Mouse (Mus musculus) liver, embryonic 16.5 days (tissue): ENCODE measurements around the gene Lin7a. TPM values are rescaled to one million over a fixed set of nuclear protein-coding genes. Genes with fewer than 3 reads are reported as not detected.

ENCODE experiments used
- ATAC-seq: fragments of 200-750 bp; cut with Nextera tagmentation; 2 replicates; pipeline ENCODE4 v1.8.0; 2017; ENCODE audit warnings: low read depth, mild to moderate bottlenecking, moderate number of reproducible peaks, moderate library complexity
- H3K27ac ChIP-seq: fragments of 300-500 bp; sonication (generic); 2 replicates; pipeline ENCODE4 v1.5.1; 2014; ENCODE audit warnings: mild to moderate bottlenecking, low read length
- H3K27me3 ChIP-seq: fragments of 300-500 bp; sonication (generic); 2 replicates; pipeline ENCODE4 v1.6.1; 2014; ENCODE audit warnings: low read depth, low read length, mixed read lengths; ENCODE audit not compliant: control insufficient read depth, insufficient read depth
- H3K36me3 ChIP-seq: fragments of 300-500 bp; sonication (generic); 2 replicates; pipeline ENCODE4 v1.6.1; 2014; ENCODE audit warnings: mild to moderate bottlenecking; ENCODE audit not compliant: control insufficient read depth, insufficient read depth
- H3K4me1 ChIP-seq: fragments of 300-500 bp; sonication (generic); 2 replicates; pipeline ENCODE4 v1.6.1; 2014; ENCODE audit warnings: low read depth, low read length, mixed read lengths; ENCODE audit not compliant: control insufficient read depth
- H3K4me2 ChIP-seq: fragments of 300-500 bp; sonication (generic); 2 replicates; pipeline ENCODE4 v1.6.1; 2014; ENCODE audit warnings: low read depth, low read length, mixed read lengths
- H3K4me3 ChIP-seq: fragments of 300-500 bp; sonication (generic); 2 replicates; pipeline ENCODE4 v1.5.1; 2014; ENCODE audit warnings: low read depth, mild to moderate bottlenecking, low read length
- H3K9ac ChIP-seq: fragments of 300-500 bp; sonication (generic); 2 replicates; pipeline ENCODE4 v1.6.1; 2014; ENCODE audit warnings: low read depth, low read length
- H3K9me3 ChIP-seq: fragments of 300-500 bp; sonication (generic); replicated peaks from 2 replicates; pipeline ENCODE4 v1.6.1; 2016; ENCODE audit warnings: low read length; ENCODE audit not compliant: control insufficient read depth
- WGBS: fragments of 180-500 bp; shearing (Covaris S2); extraction: QIAGEN DNeasy Blood & Tissue Kit; methylation state at CpG from one replicate; pipeline ENCODE4 v1.1.7; 2014; ENCODE audit not compliant: insufficient replicate concordance; 5-methylcytosine and 5-hydroxymethylcytosine counted together
- polyA plus RNA-seq: library from polyadenylated mRNA; unstranded; fragments of >200 nt; fragmentation: Nextera tagmentation; extraction: Ambion mirVana; gene quantifications from 2 replicates; pipeline ENCODE4 v1.2.1, GENCODE M21; 2015

Gene Lin7a
- polyA plus RNA-seq, 1 experiment from 2014 or later: 1.3 TPM

DNA sequence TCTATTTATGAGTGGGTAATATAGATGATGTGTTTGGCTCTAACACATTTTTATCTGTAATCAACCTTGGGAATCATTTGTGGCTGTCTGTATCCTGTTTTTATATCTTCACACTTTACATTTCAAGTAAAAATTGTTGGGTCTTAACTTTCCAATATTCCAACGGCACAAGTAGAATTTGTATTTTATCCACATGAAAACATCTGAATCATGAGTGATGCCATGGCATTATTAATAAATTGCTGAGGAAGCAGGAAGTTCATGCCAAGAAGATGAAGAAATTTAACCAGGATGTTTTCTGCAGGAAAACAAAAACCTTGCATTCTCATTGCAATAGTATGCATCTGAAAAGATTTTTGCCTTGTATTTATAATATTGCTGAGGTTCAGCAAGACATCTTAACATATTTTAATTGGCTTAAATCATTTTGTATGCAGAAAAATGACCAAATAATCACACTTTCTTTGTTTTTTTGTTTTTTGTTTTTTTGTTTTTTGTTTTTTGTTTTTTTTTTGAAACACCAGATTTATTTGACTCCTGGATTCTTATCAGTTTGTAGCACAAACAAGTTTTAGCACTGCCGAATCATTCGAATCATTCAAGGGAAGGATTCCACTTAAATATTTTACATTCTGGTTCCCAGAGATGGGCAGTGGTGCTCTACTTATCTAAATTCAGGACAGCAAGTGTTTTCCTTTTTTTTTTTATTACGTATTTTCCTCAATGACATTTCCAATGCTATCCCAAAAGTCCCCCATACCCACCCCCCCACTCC is 18.1 kb upstream of the Lin7a start:
- Histone ChIP-seq H3K9ac (no peak overlapping the region), H3K9me3 (no peaks in the 10 kb centered on the region), H3K4me3 (no peak overlapping the region), H3K27me3 (no peaks in the 10 kb centered on the region), H3K27ac (no peak overlapping the region), H3K36me3 (no peaks in the 10 kb centered on the region), H3K4me1 (no peaks in the 10 kb centered on the region), H3K4me2 (no peak overlapping the region)
- no peak for ATAC-seq
- 70% methylated on average over 4 of the region's 4 CpGs for WGBS

DNA sequence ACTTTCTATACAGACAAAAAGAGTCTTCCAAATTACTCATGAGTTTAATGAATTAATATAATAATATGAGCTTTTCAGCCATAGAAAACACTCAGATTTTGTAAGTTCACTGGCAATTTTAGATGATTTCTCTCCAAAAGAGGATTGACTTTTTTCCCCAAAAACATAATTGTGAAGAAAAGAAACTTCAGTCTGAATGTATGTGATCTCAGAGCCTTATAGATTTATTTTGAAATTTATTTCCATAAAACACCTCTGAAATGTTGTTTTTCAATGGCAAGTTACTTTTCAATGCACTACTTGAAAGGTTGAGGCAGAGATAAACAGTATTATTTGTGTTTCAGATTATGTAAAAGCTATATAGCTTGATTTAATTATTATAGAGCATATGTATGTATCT is 16.8 kb upstream of the Lin7a start:
- H3K4me2 ChIP-seq: no peak overlapping the region
- no peaks in the 10 kb centered on the region for H3K4me1 ChIP-seq
- H3K9ac ChIP-seq: no peak overlapping the region
- no peaks in the 10 kb centered on the region for H3K36me3 ChIP-seq
- no peak overlapping the region for H3K4me3 ChIP-seq
- no peaks in the 10 kb centered on the region for H3K9me3 ChIP-seq
- no peaks in the 10 kb centered on the region for H3K27me3 ChIP-seq
- ATAC-seq: no peak
- no peak overlapping the region for H3K27ac ChIP-seq

DNA sequence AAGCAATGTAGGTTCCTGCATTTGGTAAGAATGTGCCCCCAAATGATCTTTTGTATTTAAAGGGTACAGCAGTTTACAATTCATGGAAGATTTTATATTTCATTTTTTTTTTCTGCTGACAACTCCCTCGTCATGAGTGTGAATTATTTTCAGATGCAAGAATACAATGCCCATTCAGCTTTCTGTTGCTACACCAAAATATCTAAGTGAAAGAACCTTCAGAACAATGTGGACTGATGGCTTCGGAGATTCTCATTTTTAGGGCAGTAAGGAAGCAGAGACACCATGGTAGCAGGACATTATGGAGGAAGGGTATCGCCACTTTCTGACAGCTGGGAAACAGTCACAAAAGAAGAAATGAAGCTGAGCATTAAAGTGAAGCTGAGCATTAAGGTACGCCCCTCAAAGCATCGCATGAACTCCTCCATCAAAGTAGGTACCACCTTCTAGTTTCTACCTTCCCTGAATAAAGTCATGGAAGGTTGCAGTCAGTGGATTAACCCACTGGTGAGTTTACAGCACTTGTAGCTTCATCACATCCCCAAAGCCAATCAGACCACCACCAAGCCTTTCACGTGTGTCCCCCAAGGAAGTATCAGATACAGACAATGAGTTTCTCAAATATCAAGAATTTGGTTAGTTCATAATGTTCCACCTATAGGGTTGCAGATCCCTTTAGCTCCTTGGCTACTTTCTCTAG is 16.0 kb upstream of the Lin7a start:
- no peaks in the 10 kb centered on the region for H3K9me3 ChIP-seq

DNA sequence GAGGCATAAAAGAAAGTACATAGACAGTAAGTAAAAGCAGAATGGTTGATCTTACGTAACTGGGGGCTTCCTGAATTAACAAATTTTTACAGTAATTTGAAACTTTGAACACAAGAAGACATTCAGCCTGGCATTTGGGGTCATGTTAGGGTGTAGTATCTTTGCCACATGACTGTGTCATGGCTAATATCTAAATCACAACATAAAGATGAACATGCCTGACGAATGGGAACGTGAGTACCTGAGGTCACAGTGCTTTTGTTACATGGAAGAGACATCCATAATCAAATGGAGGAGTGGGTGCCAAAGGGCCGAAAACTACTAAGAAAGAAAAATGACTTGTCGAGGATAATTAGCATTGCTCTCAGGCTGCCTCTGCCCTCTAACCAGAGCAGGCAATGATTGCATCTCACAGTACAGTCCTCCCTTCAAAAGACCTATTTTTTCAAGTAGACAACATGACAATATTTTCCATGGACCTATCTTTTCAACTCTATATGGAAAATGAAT is 15.0 kb upstream of the Lin7a start:
- 60% methylated on average over 5 of the region's 5 CpGs for WGBS
- H3K4me1 ChIP-seq: no peaks in the 10 kb centered on the region
- H3K9ac ChIP-seq: no peak overlapping the region
- no peak for ATAC-seq
- H3K9me3 ChIP-seq: no peaks in the 10 kb centered on the region
- H3K27me3 ChIP-seq: no peaks in the 10 kb centered on the region
- no peak overlapping the region for H3K4me3 ChIP-seq
- H3K27ac ChIP-seq: no peak overlapping the region
- H3K4me2 ChIP-seq: no peak overlapping the region
- H3K36me3 ChIP-seq: no peaks in the 10 kb centered on the region

More for the DNA sequence above, 16.0 kb upstream of the Lin7a start:
- Histone ChIP-seq H3K4me3 (no peak overlapping the region), H3K4me2 (no peak overlapping the region), H3K9ac (no peak overlapping the region), H3K27me3 (no peaks in the 10 kb centered on the region), H3K36me3 (no peaks in the 10 kb centered on the region), H3K4me1 (no peaks in the 10 kb centered on the region), H3K27ac (no peak overlapping the region)
- 71% methylated on average over 6 of the region's 6 CpGs for WGBS
- ATAC-seq: no peak

DNA sequence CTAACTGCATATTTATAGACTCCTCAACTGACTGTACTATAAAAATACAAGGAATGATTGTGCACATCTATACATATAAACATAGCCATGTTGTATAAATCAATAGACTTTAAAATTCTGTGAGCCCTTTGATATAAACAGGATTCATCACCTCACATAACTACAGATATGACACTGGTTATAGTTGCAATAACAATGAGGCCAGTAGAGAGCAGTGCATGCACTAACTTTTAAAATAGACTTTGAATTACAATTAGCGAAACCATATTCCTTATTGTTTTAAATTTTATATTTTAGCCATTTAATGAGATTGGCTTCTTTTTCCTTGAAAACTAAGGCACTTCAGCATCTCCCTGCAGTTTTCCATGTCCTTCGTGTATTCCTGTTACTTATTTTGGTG is 11.1 kb upstream of the Lin7a start:
- Histone ChIP-seq H3K4me2 (no peak overlapping the region), H3K9ac (no peak overlapping the region), H3K4me3 (no peak overlapping the region), H3K36me3 (no peaks in the 10 kb centered on the region), H3K27me3 (no peaks in the 10 kb centered on the region), H3K9me3 (no peaks in the 10 kb centered on the region), H3K4me1 (no peaks in the 10 kb centered on the region), H3K27ac (no peak overlapping the region)
- ATAC-seq: no peak
- 52% methylated on average over 2 of the region's 2 CpGs for WGBS

DNA sequence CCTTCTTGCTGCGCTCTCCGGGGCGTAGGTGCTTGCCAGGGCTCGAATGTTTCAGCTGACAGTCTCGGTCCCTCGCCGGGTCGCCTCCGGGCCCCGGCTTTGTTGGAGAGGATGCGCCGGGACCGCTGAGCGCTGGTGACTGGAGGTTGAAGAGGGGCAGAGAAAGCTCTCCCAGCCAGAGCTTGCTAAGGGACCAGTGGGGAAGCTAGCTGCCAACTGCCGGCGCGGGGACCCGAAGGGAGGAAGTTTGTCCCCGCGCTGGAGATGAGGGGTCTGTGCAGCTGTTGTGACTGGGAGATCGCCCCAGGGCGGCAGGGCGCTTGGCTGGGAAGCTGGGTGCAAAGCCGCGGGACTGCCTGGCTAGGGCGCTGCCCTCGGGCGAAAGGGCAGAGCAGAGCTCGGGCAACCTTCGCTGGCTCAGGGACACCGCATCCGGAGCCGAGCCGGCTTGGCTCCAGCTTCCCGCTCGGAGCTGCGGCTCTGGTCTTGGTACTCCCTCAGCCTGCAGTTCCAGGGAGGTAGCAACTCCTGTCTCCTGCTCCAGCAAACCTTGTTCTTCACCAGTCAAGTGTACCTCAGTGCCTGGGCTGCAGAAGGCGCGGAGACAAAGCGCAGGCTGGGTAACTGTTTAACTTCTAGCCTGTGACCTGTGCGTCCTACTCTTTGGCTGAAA is 781 bp downstream of the Lin7a start:
- peaks cover 12% of the 10 kb centered on the region for H3K27me3 ChIP-seq
- peak overlapping the region; percentile 70 for H3K27ac ChIP-seq
- H3K4me2 ChIP-seq: peak overlapping the region; percentile 52
- peak overlapping the region; percentile 59 for H3K4me3 ChIP-seq
- peak; percentile 71 for ATAC-seq
- H3K4me1 ChIP-seq: no peaks in the 10 kb centered on the region
- no peaks in the 10 kb centered on the region for H3K36me3 ChIP-seq
- H3K9me3 ChIP-seq: no peaks in the 10 kb centered on the region
- H3K9ac ChIP-seq: peak overlapping the region; percentile 39
- WGBS: under 1% methylated on average over 41 of the region's 41 CpGs

DNA sequence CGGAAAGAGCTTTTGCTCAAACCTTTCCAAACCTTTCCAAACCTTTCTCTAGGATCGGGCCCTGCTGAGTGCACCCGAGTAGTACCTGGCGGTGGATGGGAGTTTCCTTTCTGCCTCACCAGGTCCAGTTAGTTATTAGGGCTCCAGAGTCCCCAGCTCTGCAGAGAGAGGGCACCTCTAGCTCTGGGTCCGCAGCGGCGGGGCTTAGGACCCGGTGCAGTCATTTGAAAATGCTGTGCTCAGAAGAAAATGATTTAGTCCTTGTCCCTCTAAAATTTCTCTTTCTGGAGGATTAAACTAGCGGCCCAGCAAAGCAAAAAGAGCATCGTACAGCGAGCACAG is 1.3 kb downstream of the Lin7a start:
- peak; percentile 62; the same call in 1 of the 2 replicates for ATAC-seq

DNA sequence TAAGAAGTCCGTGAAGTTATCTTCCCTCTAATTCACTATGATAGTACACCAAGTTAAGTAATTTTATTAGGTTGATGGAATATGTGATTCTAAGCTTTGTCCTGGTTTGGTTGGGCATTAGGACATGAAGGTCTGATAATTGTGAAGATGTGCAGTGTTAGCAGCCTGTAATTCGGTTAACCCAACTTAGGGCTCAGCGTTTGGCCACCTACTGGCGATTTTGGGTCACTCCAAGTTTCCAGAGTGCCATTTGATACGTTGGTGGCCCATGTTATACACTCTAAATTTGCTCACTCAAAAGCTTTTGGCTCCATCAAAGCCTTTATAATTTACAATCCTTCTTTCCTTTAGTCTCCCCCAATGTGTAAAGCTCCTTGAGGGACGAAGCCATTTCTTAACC is 2.4 kb downstream of the Lin7a start:
- Histone ChIP-seq H3K27me3 (peaks cover 12% of the 10 kb centered on the region), H3K4me2 (no peak overlapping the region), H3K4me3 (no peak overlapping the region), H3K4me1 (no peaks in the 10 kb centered on the region), H3K9me3 (no peaks in the 10 kb centered on the region), H3K27ac (no peak overlapping the region), H3K36me3 (no peaks in the 10 kb centered on the region), H3K9ac (no peak overlapping the region)
- ATAC-seq: no peak
- 26% methylated on average over 6 of the region's 6 CpGs for WGBS

More for the DNA sequence above, 1.3 kb downstream of the Lin7a start:
- Histone ChIP-seq H3K36me3 (no peaks in the 10 kb centered on the region), H3K27ac (peak overlapping the region; percentile 19), H3K9me3 (no peaks in the 10 kb centered on the region), H3K4me3 (peak overlapping the region; percentile 59), H3K27me3 (peaks cover 12% of the 10 kb centered on the region), H3K4me2 (peak overlapping the region; percentile 18), H3K4me1 (no peaks in the 10 kb centered on the region), H3K9ac (peak overlapping the region; percentile 20)
- WGBS: 5% methylated on average over 11 of the region's 11 CpGs

DNA sequence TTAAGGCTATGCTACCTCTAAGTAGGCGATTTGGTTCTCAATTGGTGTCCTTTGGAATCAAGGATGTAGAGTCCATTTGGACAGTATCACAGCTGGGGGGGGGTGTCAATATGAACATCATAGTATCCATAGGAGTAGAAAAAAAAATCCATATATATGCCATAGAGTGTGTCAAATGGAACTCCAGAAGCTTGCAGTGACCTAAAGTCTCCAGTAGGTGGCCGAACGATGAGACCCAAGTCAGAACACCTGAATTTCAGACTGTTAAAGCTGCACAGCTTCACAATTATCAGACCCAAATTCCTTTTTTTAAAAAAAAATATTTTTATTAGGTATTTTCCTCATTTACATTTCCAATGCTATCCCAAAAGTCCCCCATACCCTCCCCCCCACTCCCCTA is 3.3 kb downstream of the Lin7a start:
- Histone ChIP-seq H3K27me3 (peaks cover 12% of the 10 kb centered on the region), H3K36me3 (no peaks in the 10 kb centered on the region), H3K4me2 (no peak overlapping the region), H3K27ac (no peak overlapping the region), H3K9me3 (no peaks in the 10 kb centered on the region), H3K9ac (no peak overlapping the region), H3K4me3 (no peak overlapping the region), H3K4me1 (no peaks in the 10 kb centered on the region)
- no peak for ATAC-seq
- 45% methylated on average over 3 of the region's 3 CpGs for WGBS
